Mouse (Mus musculus): Measurements from ENCODE around the gene Them4. TPM values are rescaled to one million over a fixed set of nuclear protein-coding genes. Genes with fewer than 3 reads are reported as not detected.

Gene Them4
- polyA plus RNA-seq, 1 experiment from 2014 or later: 10.2 TPM

GRCm38 (mm10) chr3:94369709-94370108 is 59.8 kb downstream of the Them4 start:
- Histone ChIP-seq H3K9me3 (ENCODE audit: control insufficient read depth, low read length) (no peaks in the 10 kb centered on the region), H3K4me1 (replicated peaks; ENCODE audit: control insufficient read depth, insufficient read depth) (no peaks in the 10 kb centered on the region), H3K4me2 (replicated peaks; ENCODE audit: low read depth) (no peak overlapping the region), H3K36me3 (ENCODE audit: control insufficient read depth, insufficient read depth, low read length) (no peaks in the 10 kb centered on the region), H3K9ac (ENCODE audit: low read length) (no peak overlapping the region), H3K27ac (replicated peaks) (0 out of 2 replicates have a peak overlapping the region, but pooled peaks have one; percentile 45), H3K4me3 (ENCODE audit: low read depth, low read length) (no peak overlapping the region), H3K27me3 (ENCODE audit: control insufficient read depth, insufficient read depth, low read length) (no peaks in the 10 kb centered on the region)
- TF ChIP-seq EP300 (optimal IDR thresholded peaks at IDR 0.05) (no peak), CTCF (IDR thresholded peaks at IDR 0.05; ENCODE audit: low read depth) (no peak)
- DNase-seq (ENCODE audit: low spot score): peak; percentile 71
- ATAC-seq (ENCODE audit: low FRiP score, low TSS enrichment): peak; percentile 35
- 33% methylated on average over 2 of the region's 2 CpGs for WGBS

- Histone ChIP-seq H3K27ac (replicated peaks) (peak overlapping the region; percentile 61; the same call in 1 of the 2 replicates), H3K36me3 (ENCODE audit: control insufficient read depth, insufficient read depth, low read length) (no peaks in the 10 kb centered on the region), H3K9ac (ENCODE audit: low read length) (peak overlapping the region; percentile 18), H3K4me1 (replicated peaks; ENCODE audit: control insufficient read depth, insufficient read depth) (no peaks in the 10 kb centered on the region), H3K9me3 (ENCODE audit: control insufficient read depth, low read length) (no peaks in the 10 kb centered on the region), H3K27me3 (ENCODE audit: control insufficient read depth, insufficient read depth, low read length) (no peaks in the 10 kb centered on the region), H3K4me3 (ENCODE audit: low read depth, low read length) (no peak overlapping the region; the same call in 1 of the 2 replicates), H3K4me2 (replicated peaks; ENCODE audit: low read depth) (peak overlapping the region; percentile 29)
- WGBS: 2% methylated on average over 11 of the region's 11 CpGs
- no peak for TF ChIP-seq CTCF (IDR thresholded peaks at IDR 0.05; ENCODE audit: low read depth)
- no peak for TF ChIP-seq EP300 (optimal IDR thresholded peaks at IDR 0.05)
- DNase-seq (ENCODE audit: low spot score): peak; percentile 96
- ATAC-seq (ENCODE audit: low FRiP score, low TSS enrichment): peak; percentile 86
These were observed 61.7 kb downstream of the Them4 start for GRCm38 (mm10) chr3:94371637-94372036.

DNA sequence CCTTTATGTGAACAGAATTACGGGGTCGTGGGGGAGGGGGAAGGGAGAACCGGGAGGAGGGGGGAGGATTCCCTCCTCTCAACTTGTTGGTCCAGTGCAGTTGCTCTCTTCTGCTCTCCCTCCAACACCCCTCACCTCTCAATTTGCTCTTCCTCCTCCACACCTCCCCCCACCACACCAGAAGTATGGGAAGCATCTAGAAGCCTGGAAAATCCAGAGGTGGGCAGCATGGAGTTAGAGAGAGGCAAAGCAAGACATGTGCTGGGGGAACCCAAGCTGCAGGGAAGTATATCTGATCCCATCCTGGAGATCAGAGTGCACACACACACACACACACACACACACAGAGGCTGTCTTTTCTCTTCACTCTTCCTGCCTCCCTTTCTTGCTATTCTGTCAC is 62.1 kb downstream of the Them4 start:
- H3K27ac ChIP-seq (replicated peaks): peak overlapping the region; percentile 61; the same call in 1 of the 2 replicates
- no peak for ATAC-seq (ENCODE audit: low FRiP score, low TSS enrichment)

DNA sequence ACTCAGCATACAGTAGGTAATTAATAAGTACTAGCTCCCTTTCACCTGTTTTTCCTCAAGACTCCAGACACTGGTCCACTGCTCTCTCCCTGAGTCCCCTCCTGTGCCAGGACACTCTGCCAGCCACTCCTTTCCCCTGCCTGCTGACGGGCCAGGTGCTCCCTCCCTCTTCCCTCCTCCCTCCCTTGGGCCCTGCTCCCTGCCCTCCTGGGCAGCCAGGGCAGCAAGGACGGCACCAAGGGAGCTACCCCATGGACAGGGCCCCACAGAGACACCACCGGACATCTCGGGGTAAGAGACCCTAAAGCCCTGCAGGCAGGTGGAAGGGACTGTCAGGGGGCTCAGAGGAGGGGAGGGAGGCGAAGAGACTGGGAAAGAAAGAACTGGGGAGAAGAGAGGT is 62.8 kb downstream of the Them4 start, which contains the start of gene Rorc:
Rorc (plus strand) TSS at position 154 of the 400 bp plus-strand sequence.
- DNase-seq (ENCODE audit: low spot score) (peak; percentile 79), ATAC-seq (ENCODE audit: low FRiP score, low TSS enrichment) (peak; percentile 67)
- H3K4me1 ChIP-seq (replicated peaks; ENCODE audit: control insufficient read depth, insufficient read depth): no peaks in the 10 kb centered on the region
- peak within 1 kb of the TSS; percentile 52 for H3K4me2 ChIP-seq (replicated peaks; ENCODE audit: low read depth)
- H3K36me3 ChIP-seq (ENCODE audit: control insufficient read depth, insufficient read depth, low read length): no peaks in the 10 kb centered on the region
- peak within 1 kb of the TSS; percentile 61 for H3K27ac ChIP-seq (replicated peaks)
- TF ChIP-seq EP300 (optimal IDR thresholded peaks at IDR 0.05): no peak
- no peak for TF ChIP-seq CTCF (IDR thresholded peaks at IDR 0.05; ENCODE audit: low read depth)
- 23% methylated on average over 5 of the region's 5 CpGs for WGBS
- peak within 1 kb of the TSS; percentile 35 for H3K4me3 ChIP-seq (ENCODE audit: low read depth, low read length)
- H3K27me3 ChIP-seq (ENCODE audit: control insufficient read depth, insufficient read depth, low read length): no peaks in the 10 kb centered on the region
- no peaks in the 10 kb centered on the region for H3K9me3 ChIP-seq (ENCODE audit: control insufficient read depth, low read length)
- peak within 1 kb of the TSS; percentile 45 for H3K9ac ChIP-seq (ENCODE audit: low read length)

More for the DNA sequence above, 62.1 kb downstream of the Them4 start:
- TF ChIP-seq EP300 (optimal IDR thresholded peaks at IDR 0.05) (no peak), CTCF (IDR thresholded peaks at IDR 0.05; ENCODE audit: low read depth) (no peak)
- H3K9ac ChIP-seq (ENCODE audit: low read length): peak overlapping the region; percentile 18
- DNase-seq (ENCODE audit: low spot score): no peak
- 5% methylated on average over 3 of the region's 3 CpGs for WGBS
- no peaks in the 10 kb centered on the region for H3K9me3 ChIP-seq (ENCODE audit: control insufficient read depth, low read length)
- no peaks in the 10 kb centered on the region for H3K36me3 ChIP-seq (ENCODE audit: control insufficient read depth, insufficient read depth, low read length)
- H3K4me1 ChIP-seq (replicated peaks; ENCODE audit: control insufficient read depth, insufficient read depth): no peaks in the 10 kb centered on the region
- H3K4me2 ChIP-seq (replicated peaks; ENCODE audit: low read depth): peak overlapping the region; percentile 29; the same call in 1 of the 2 replicates
- no peaks in the 10 kb centered on the region for H3K27me3 ChIP-seq (ENCODE audit: control insufficient read depth, insufficient read depth, low read length)
- H3K4me3 ChIP-seq (ENCODE audit: low read depth, low read length): no peak overlapping the region; the same call in 1 of the 2 replicates

- peak overlapping the region; percentile 35 for H3K4me3 ChIP-seq (ENCODE audit: low read depth, low read length)
- peak overlapping the region; percentile 45 for H3K9ac ChIP-seq (ENCODE audit: low read length)
- TF ChIP-seq EP300 (optimal IDR thresholded peaks at IDR 0.05): no peak
- no peak for TF ChIP-seq CTCF (IDR thresholded peaks at IDR 0.05; ENCODE audit: low read depth)
These were observed 63.2 kb downstream of the Them4 start for GRCm38 (mm10) chr3:94373090-94373489.

DNA sequence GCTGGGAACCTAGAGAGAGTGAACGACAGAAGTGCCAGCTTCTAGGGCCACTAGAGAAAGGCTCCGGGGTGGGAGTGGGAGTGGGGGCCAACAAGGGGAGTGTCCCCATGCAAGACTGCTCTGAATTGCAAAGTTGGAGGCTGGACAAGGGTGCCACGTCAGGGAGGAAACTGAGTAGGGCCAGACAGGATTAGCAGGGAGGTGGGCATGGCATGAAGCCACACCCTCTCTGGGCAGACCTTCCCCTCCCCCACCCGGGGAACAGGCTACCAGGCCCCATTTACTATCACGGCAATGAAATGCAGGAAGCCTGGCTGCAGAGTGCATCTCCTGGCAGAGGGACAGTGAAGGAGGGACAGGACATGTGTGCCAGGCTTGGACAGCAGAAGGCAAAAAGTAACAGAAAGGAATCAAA is 63.7 kb downstream of the Them4 start:
- DNase-seq (ENCODE audit: low spot score) (peak; percentile 75), ATAC-seq (ENCODE audit: low FRiP score, low TSS enrichment) (peak; percentile 23)
- TF ChIP-seq EP300 (optimal IDR thresholded peaks at IDR 0.05) (no peak), CTCF (IDR thresholded peaks at IDR 0.05; ENCODE audit: low read depth) (no peak)
- Histone ChIP-seq H3K4me1 (replicated peaks; ENCODE audit: control insufficient read depth, insufficient read depth) (no peaks in the 10 kb centered on the region), H3K27me3 (ENCODE audit: control insufficient read depth, insufficient read depth, low read length) (no peaks in the 10 kb centered on the region), H3K27ac (replicated peaks) (peak overlapping the region; percentile 61; the same call in 1 of the 2 replicates), H3K36me3 (ENCODE audit: control insufficient read depth, insufficient read depth, low read length) (no peaks in the 10 kb centered on the region), H3K4me3 (ENCODE audit: low read depth, low read length) (peak overlapping the region; percentile 35), H3K4me2 (replicated peaks; ENCODE audit: low read depth) (peak overlapping the region; percentile 52), H3K9me3 (ENCODE audit: control insufficient read depth, low read length) (no peaks in the 10 kb centered on the region), H3K9ac (ENCODE audit: low read length) (peak overlapping the region; percentile 45)
- WGBS: 0% methylated on average over 5 of the region's 5 CpGs

More at GRCm38 (mm10) chr3:94373090-94373489, 63.2 kb downstream of the Them4 start:
- H3K36me3 ChIP-seq (ENCODE audit: control insufficient read depth, insufficient read depth, low read length): no peaks in the 10 kb centered on the region
- DNase-seq (ENCODE audit: low spot score) (peak; percentile 55), ATAC-seq (ENCODE audit: low FRiP score, low TSS enrichment) (peak; percentile 30; the same call in 1 of the 2 replicates)
- H3K9me3 ChIP-seq (ENCODE audit: control insufficient read depth, low read length): no peaks in the 10 kb centered on the region
- H3K4me1 ChIP-seq (replicated peaks; ENCODE audit: control insufficient read depth, insufficient read depth): no peaks in the 10 kb centered on the region
- H3K27me3 ChIP-seq (ENCODE audit: control insufficient read depth, insufficient read depth, low read length): no peaks in the 10 kb centered on the region
- WGBS: 7% methylated on average over 9 of the region's 10 CpGs
- peak overlapping the region; percentile 61 for H3K27ac ChIP-seq (replicated peaks)
- H3K4me2 ChIP-seq (replicated peaks; ENCODE audit: low read depth): peak overlapping the region; percentile 52
